Comparison of ENCODE assay signal across 20 mouse cellular contexts in the genomic region with DNA sequence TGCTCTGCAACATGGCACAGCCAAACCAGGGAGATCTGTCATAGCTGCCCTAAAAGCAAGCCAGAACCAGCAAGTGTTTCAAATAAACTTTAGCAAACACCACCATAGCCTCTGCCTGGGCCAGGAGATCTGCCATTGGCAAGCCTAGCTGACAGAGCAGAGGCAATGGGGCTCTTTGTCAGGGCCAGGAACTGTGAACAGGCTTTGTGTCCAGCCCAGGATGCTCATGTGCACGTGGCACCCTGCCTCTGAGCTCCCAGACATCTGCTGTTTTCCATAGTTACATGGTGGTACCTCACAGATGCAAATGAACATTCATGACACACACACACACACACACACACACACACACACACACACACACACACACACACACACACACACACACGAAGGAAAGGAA.
DNase-seq lines count a peak whose midpoint lies in the region; ATAC-seq and TF ChIP-seq lines count a peak whose summit lies in the region.
"Had no signal": no experiment of that assay in that cellular context is flagged by ENCODE, and none has a peak within 500 bp of the region (broad histone marks: within the 10 kb centered on the region; RNA-seq: fewer than 3 reads in every experiment).

No protein-coding gene starts in this region.

- H3K27me3 ChIP-seq in liver, postnatal 0 days (ENCODE audit: insufficient read depth, low read length), result no peaks in the 10 kb centered on the region
- H3K27me3 ChIP-seq in liver, embryonic 12.5 days (replicated peaks), result no peaks in the 10 kb centered on the region
- H3K27me3 ChIP-seq in forebrain, embryonic 16.5 days (replicated peaks; ENCODE audit: control insufficient read depth, insufficient read depth, low read length), result no peaks in the 10 kb centered on the region
- H3K27me3 ChIP-seq in midbrain, embryonic 15.5 days (replicated peaks), result no peaks in the 10 kb centered on the region
- H3K27me3 ChIP-seq: heart, embryonic 13.5 days had no signal

- DNase-seq in frontal cortex, postnatal 10 days (ENCODE audit: low spot score in 2 of 2), result no peak
- peak; percentile 7 for DNase-seq in liver, postnatal 0 days
- DNase-seq in adrenal gland, adult (ENCODE audit: inconsistent age in 2 of 2, low spot score in 1 of 2), result no peak
- DNase-seq: adrenal gland, adult 8-10 months; cerebellum, adult 18-20 months; gastrocnemius, postnatal 36 days; heart, postnatal 36 days; liver; lung, adult 2 months; lung, postnatal 36 days; right cerebral cortex, postnatal 25 days; thymus, postnatal 14 days had no signal

- H3K4me2 ChIP-seq in liver, postnatal 0 days (ENCODE audit: low read depth, low read length), result no peak overlapping the region
- H3K4me2 ChIP-seq in liver, embryonic 12.5 days, result no peak overlapping the region
- H3K4me2 ChIP-seq in forebrain, embryonic 16.5 days (ENCODE audit: low read length), result no peak overlapping the region
- no peak overlapping the region for H3K4me2 ChIP-seq in midbrain, embryonic 15.5 days
- H3K4me2 ChIP-seq: heart, embryonic 13.5 days had no signal

- no peak overlapping the region for H3K27ac ChIP-seq in liver, postnatal 0 days (ENCODE audit: low read depth)
- no peak overlapping the region for H3K27ac ChIP-seq in liver, embryonic 12.5 days
- H3K27ac ChIP-seq in forebrain, embryonic 16.5 days (ENCODE audit: low read length), result no peak overlapping the region
- H3K27ac ChIP-seq in midbrain, embryonic 15.5 days, result no peak overlapping the region
- H3K27ac ChIP-seq: embryonic facial prominence, embryonic 10.5 days; heart, embryonic 13.5 days; kidney, postnatal 0 days had no signal

- no peaks in the 10 kb centered on the region for H3K36me3 ChIP-seq in liver, postnatal 0 days (replicated peaks; ENCODE audit: insufficient read depth, low read length)
- H3K36me3 ChIP-seq in liver, embryonic 12.5 days, result no peaks in the 10 kb centered on the region
- H3K36me3 ChIP-seq in forebrain, embryonic 16.5 days (ENCODE audit: control insufficient read depth, insufficient read depth), result no peaks in the 10 kb centered on the region
- no peaks in the 10 kb centered on the region for H3K36me3 ChIP-seq in midbrain, embryonic 15.5 days (replicated peaks)
- H3K36me3 ChIP-seq: embryonic facial prominence, embryonic 10.5 days; heart, embryonic 13.5 days had no signal

- 49% methylated on average over 2 of the region's 2 CpGs for WGBS in liver, postnatal 0 days (ENCODE audit: insufficient replicate concordance)
- 35% methylated on average over 2 of the region's 2 CpGs for WGBS in liver, embryonic 12.5 days (ENCODE audit: insufficient replicate concordance)
- 33% methylated on average over 2 of the region's 2 CpGs for WGBS in forebrain, embryonic 16.5 days
- WGBS in midbrain, embryonic 15.5 days, result 51% methylated on average over 2 of the region's 2 CpGs

- no peaks in the 10 kb centered on the region for H3K4me1 ChIP-seq in liver, postnatal 0 days (ENCODE audit: insufficient read depth)
- H3K4me1 ChIP-seq in liver, embryonic 12.5 days, result no peaks in the 10 kb centered on the region
- peaks cover 2% of the 10 kb centered on the region for H3K4me1 ChIP-seq in forebrain, embryonic 16.5 days (replicated peaks; ENCODE audit: control insufficient read depth, insufficient read depth, low read length)
- H3K4me1 ChIP-seq in midbrain, embryonic 15.5 days, result peaks cover 15% of the 10 kb centered on the region

- no peak for TF ChIP-seq CTCF in liver, postnatal 0 days (IDR thresholded peaks at IDR 0.05; ENCODE audit: low read depth)

- H3K4me3 ChIP-seq in liver, postnatal 0 days (ENCODE audit: low read depth, low read length), result no peak overlapping the region
- H3K4me3 ChIP-seq in liver, embryonic 12.5 days, result no peak overlapping the region
- no peak overlapping the region for H3K4me3 ChIP-seq in forebrain, embryonic 16.5 days (replicated peaks; ENCODE audit: low read length)
- no peak overlapping the region for H3K4me3 ChIP-seq in midbrain, embryonic 15.5 days
- H3K4me3 ChIP-seq: embryonic facial prominence, embryonic 10.5 days; heart, embryonic 13.5 days had no signal

- ATAC-seq in frontal cortex, adult (ENCODE audit: low TSS enrichment), result peak; percentile 35
- ATAC-seq in liver, postnatal 0 days, result no peak
- no peak for ATAC-seq in liver, embryonic 12.5 days
- peak; percentile 92 for ATAC-seq in forebrain, embryonic 16.5 days
- 0 out of 2 replicates have a peak, but pooled peaks have one; percentile 48 for ATAC-seq in midbrain, embryonic 15.5 days (replicated peaks)
- ATAC-seq: intestine, embryonic 16.5 days had no signal

- H3K9me3 ChIP-seq in liver, postnatal 0 days (ENCODE audit: low read length), result no peaks in the 10 kb centered on the region
- H3K9me3 ChIP-seq in liver, embryonic 12.5 days (replicated peaks), result no peaks in the 10 kb centered on the region
- H3K9me3 ChIP-seq in forebrain, embryonic 16.5 days (ENCODE audit: control insufficient read depth, low read length), result no peaks in the 10 kb centered on the region
- no peaks in the 10 kb centered on the region for H3K9me3 ChIP-seq in midbrain, embryonic 15.5 days
- H3K9me3 ChIP-seq: embryonic facial prominence, embryonic 10.5 days; heart, embryonic 13.5 days had no signal

- H3K9ac ChIP-seq in liver, postnatal 0 days (replicated peaks), result no peak overlapping the region
- no peak overlapping the region for H3K9ac ChIP-seq in liver, embryonic 12.5 days
- no peak overlapping the region for H3K9ac ChIP-seq in forebrain, embryonic 16.5 days (replicated peaks; ENCODE audit: low read depth, low read length)
- no peak overlapping the region for H3K9ac ChIP-seq in midbrain, embryonic 15.5 days
- H3K9ac ChIP-seq: heart, embryonic 13.5 days had no signal

- no peak for TF ChIP-seq EP300 in liver, postnatal 0 days (IDR thresholded peaks at IDR 0.05; ENCODE audit: low read depth)

Comparison
In these comparisons a context has a peak if more than half of its experiments do, and no peak if none do; other contexts are left out.
1. ATAC-seq: peak in frontal cortex, adult (single experiment), forebrain, embryonic 16.5 days (single experiment) and midbrain, embryonic 15.5 days (single experiment); none in liver, postnatal 0 days (single experiment) and liver, embryonic 12.5 days (single experiment).